Mouse (Mus musculus) kidney, postnatal 10 days (tissue): Measurements from ENCODE around the gene Gria2.

Source experiments
- DNase-seq: peaks from one replicate; pipeline ENCODE4 v3.0.0; 2021; ENCODE audit warnings: mixed read lengths

Gene Gria2

GRCm38 (mm10) chr3:80802596-80803081 lies at the start of gene Gria2:
Gria2 (minus strand) TSS chr3:80802835.
- DNase-seq: peak; percentile 90

DNA sequence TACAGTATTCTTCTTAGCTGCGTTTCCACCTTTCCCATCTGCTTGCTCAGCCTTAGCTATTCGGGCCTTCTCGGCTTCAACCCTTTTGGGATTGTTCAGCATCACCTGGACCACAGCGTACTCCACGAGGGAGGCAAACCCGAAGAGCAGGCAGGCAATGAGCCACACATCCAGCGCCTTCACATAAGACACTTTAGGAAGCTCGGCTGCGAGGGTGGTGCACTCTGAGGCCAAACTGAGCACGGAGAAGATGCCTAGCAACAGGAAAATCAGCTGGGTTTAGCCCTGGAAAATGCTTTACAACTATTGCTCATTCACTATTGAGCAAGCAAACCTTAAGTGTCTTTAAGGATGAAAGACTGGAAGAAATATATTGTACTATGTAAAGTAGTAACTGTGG lies 48.3 kb upstream of the Gria2 start:
- no peak for DNase-seq

DNA sequence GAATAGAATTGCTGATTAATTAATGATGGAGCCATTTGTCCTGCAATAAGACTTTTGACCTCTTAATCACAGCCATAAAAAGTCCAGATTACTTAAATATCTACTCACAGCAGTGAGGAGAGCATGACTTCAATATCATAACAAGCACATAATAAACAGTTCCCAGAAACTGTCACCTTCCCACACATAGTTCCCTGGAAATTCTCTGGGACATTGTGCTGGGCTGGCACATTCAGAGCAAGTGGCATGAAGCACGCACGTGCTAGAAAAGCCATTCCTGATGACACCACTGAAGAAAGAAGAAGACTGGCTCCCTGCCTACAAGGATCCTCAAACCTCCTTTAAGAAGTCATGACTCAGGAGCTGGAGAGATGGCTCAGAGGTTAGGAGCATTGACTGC lies 43.0 kb upstream of the Gria2 start:
- DNase-seq: no peak

- no peak for DNase-seq
These were observed 37.2 kb upstream of the Gria2 start for GRCm38 (mm10) chr3:80839845-80840244.

DNA sequence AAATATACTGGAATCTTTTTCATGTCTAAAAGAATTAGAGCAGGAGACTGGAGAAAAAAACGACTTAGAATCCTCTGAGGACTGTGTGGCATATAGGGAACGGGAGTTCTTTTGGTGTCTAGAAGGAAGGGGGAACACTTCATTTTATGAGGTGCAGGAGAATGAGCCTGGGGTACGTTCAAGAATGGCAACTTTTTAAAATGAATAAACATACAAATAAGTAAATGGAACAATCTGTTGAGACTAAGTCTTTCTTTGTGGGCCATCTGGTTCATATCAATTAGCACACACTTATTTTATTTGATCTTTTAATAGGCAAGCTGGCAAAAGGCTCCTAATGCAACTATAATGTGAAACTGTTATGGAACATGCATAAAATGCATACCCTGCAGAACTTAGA lies 34.9 kb upstream of the Gria2 start:
- DNase-seq: no peak

- no peak for DNase-seq
These were observed 21.3 kb upstream of the Gria2 start for GRCm38 (mm10) chr3:80823975-80824374.

DNA sequence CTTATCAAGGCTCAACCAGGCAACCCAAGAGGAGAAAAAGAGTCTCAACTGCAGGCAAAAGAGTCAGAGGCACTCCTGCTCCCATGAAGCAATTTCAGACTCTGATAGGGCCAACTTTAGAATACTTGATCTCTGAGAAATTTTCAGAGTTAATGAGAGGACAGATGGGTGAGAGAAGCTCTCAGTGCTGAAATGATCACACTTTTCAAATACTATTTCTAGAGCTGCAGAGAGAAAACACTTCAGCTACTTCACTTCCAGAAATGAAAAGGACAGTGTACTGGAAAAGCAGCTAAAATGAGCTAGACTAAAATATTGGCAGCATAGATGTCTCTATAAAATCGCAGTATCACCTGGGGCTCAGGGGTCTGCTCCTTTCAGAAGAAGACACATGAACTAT lies 16.0 kb upstream of the Gria2 start:
- no peak for DNase-seq

- DNase-seq: no peak
These were observed 11.1 kb upstream of the Gria2 start for GRCm38 (mm10) chr3:80813734-80814133.

DNA sequence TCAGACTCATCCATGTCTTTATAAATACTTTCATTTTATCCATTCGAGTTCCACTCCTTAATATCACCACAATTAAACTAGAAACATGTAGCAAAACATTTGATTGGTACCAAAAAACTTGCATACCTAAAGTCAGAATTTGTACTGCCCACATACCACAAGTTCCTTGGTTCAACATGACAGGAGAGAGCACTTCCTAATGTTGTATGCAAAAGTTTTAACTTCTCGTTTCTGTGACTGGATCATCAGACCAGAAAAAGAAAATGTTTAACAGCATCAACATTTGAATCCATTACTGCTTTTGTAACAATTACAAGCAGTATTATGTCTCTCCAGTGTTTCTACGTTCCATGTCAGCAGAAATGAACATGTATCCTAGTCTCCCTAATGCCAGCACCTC lies 9.6 kb upstream of the Gria2 start:
- no peak for DNase-seq

- peak; percentile 13 for DNase-seq
These were observed 2.7 kb upstream of the Gria2 start for GRCm38 (mm10) chr3:80805327-80805726.

- no peak for DNase-seq
These were observed 1.2 kb upstream of the Gria2 start for GRCm38 (mm10) chr3:80803811-80804210.

DNA sequence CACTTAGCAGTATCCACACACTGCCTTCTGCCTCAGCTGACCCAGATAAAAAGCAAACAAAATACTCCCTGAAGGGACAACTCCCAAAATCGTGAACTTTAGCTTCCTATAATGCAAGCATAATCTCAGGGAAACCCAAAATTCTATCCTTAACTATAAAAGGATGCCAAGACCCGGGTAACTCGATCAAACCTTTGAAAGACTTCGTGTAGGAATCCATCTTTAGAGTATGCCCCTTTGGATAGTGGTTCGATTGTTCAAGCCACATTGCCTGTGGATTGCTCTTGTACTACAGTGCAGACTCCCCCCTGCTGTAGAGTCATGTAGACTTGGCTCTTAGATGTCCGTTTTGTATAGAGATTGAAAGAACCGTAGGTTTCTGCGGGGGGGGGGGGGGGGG lies 576 bp upstream of the Gria2 start:
- DNase-seq: no peak

- no peak for DNase-seq
These were observed 766 bp downstream of the Gria2 start for GRCm38 (mm10) chr3:80801827-80802310.

DNA sequence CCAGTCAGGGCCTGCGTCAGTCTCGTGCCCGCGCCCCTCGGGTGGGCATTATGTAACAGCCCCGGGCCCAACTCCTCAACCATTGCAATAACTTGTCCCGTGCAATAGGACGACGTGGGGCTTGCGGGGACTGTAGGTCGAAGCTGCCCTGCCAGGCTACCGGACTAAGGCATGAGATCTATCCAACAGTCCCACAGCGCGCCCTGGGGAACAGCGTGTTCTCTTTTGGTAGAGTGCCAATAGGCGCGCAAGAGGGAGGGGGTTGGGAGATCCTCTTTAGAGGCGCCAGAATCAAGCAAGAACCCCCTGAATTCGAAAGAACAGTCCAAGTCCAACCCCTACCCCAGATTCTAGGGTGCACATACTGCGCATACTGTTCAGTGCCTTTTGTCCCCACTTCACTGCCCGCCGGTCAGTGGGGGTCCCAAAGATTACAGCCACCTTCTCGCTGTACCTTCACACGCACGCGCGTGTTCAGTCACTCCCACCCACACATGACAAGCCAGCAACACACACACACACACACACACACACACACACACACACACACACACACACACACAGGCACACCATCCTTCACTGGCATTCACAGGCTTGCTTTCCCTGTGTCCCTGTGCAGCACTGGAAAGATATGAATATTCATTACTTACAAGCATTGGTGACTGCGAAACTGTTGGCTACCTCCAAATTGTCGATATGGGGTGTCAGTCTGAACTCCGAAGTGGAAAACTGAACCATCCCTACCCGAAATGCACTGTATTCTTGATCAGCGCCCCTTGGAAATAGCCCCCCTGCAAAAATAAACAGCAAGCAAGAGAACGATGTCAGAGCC lies 1.4 kb downstream of the Gria2 start:
- DNase-seq: peak; percentile 30

GRCm38 (mm10) chr3:80800299-80800994 lies 2.2 kb downstream of the Gria2 start:
- DNase-seq: peak; percentile 49

GRCm38 (mm10) chr3:80797935-80798334 lies 4.7 kb downstream of the Gria2 start:
- DNase-seq: no peak

DNA sequence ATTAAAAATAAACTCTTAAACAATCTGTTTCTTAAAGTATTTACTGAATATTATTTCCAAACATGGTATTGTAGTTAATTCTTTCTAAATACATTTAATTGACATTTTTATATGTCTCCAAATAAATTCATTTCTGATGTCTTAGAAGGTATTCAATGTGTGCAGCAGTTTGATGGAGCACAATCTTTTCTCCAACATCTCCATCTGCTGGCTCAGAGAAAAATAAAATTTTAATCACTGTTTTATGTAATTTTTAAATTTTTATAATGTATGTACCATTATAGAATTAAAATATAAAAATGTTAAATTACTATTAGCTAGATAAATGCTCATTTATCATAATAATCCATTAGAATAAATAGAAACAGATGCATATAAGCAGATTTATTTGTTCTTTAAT lies 5.9 kb downstream of the Gria2 start:
- DNase-seq: no peak

DNA sequence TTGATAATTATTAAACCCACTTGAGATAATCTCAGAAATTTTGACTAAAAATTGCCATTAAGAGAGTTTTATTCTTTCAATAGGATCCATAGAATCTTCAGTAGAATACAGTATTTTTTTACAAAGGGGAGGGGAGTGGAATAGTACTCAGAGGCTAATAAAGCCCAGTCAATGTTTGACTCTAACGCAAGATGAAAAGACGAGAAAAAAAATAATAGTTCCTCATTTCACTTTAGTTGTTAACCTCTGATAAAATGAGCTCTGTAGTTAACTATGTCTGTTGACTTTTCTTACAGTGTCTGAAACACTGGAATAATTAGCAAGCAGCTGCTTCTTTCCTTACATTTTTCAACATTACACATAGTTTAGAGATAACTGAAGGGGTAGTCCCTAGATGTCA lies 7.4 kb downstream of the Gria2 start:
- DNase-seq: no peak

- DNase-seq: no peak
These were observed 15.4 kb downstream of the Gria2 start for GRCm38 (mm10) chr3:80787116-80787744.

GRCm38 (mm10) chr3:80781144-80781530 lies 21.5 kb downstream of the Gria2 start:
- DNase-seq: no peak

DNA sequence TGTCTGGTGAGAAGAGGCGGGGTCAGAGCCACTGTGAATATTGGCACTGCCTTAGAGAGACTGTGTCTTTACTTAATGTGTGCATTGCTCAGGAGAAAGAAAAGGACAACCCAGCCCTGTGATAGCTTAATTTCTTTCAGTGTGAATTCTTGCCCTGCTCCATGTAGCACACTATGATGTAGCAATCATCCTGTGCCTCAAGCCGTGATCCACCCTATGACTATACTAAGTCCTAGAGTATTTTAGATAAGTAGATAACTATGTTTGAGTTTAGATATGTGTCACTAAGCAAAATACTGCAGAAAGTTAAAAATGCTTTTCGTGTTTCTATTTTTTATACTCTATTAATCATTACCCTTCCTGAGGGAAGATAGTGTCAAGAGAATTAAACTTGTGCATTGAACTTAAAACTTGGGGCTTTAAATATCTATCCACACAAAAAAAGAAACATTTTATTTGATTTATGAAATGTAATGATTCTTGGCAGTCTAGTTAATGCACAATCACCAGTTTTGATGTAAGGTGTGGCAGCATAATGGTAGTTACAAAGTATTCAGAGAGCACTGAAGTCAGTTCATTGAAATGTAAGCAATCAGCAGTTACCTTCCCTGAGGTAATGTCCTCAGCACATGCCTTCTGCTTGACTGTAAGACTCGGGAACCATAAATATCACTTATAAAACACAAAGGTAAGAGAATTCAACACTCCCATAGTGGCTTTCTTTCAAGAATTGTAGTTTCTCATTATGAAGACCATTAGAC lies 22.1 kb downstream of the Gria2 start:
- DNase-seq: no peak

DNA sequence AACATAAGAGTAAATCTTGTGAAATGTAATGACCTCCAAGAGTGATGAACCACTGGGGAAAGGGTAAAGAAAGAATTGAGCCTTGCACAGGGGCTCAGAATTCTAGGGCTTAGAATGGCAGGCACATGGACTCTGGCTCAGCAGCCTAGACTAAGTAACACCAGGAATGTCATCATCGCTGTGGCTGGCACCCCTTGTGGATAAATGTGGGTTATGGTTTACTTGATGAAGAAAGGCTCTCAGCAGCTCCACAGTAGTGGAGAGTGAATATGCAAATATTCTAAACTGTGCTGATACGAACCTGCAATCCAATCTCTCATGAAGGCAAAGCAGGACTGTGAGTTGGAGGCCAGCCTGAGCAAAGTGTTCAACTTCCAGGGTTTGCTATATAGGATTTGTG lies 26.0 kb downstream of the Gria2 start:
- no peak for DNase-seq

- DNase-seq: no peak
These were observed 26.7 kb downstream of the Gria2 start for GRCm38 (mm10) chr3:80775971-80776370.
